Mouse (Mus musculus) small intestine, adult 2 months (tissue): ENCODE measurements around the gene Terb2. TPM values are rescaled to one million over a fixed set of nuclear protein-coding genes. Genes with fewer than 3 reads are reported as not detected.
A peak's percentile ranks its signal among the peaks of the same experiment; 100 is the strongest.

ENCODE experiments used
- H3K27ac ChIP-seq: fragments of 200-500 bp; 2 replicates; pipeline ENCODE4 v1.5.1; 2012; ENCODE audit warnings: low read depth, low read length, control low read depth, inconsistent platforms; ENCODE audit not compliant: insufficient read depth
- H3K27me3 ChIP-seq: fragments of 200-500 bp; 2 replicates; pipeline ENCODE4 v1.6.1; 2012; ENCODE audit warnings: mild to moderate bottlenecking, moderate library complexity, low read length, inconsistent platforms; ENCODE audit not compliant: control insufficient read depth, insufficient read depth
- H3K36me3 ChIP-seq: fragments of 200-500 bp; 2 replicates; pipeline ENCODE4 v1.6.1; 2012; ENCODE audit warnings: mild to moderate bottlenecking, low read length, control low read depth, inconsistent platforms; ENCODE audit not compliant: control insufficient read depth, insufficient read depth
- H3K4me1 ChIP-seq: fragments of 200-500 bp; 2 replicates; pipeline ENCODE4 v1.6.1; 2012; ENCODE audit warnings: low read length, inconsistent platforms, mixed read lengths; ENCODE audit not compliant: control insufficient read depth, insufficient read depth, insufficient read length
- H3K4me3 ChIP-seq: fragments of 200-500 bp; 2 replicates; pipeline ENCODE4 v1.5.1; 2012; ENCODE audit warnings: low read depth, mild to moderate bottlenecking, control low read depth, inconsistent platforms, low read length, moderate library complexity
- CTCF ChIP-seq: fragments of 200-500 bp; IDR thresholded peaks from 2 replicates; pipeline ENCODE4 v1.5.1; 2012; ENCODE audit warnings: low read depth, mild to moderate bottlenecking, control low read depth, inconsistent platforms, low read length, moderate library complexity, mixed read lengths; ENCODE audit not compliant: insufficient replicate concordance, insufficient read length; ENCODE audit errors: extremely low read depth
- POLR2A ChIP-seq: fragments of 200-500 bp; IDR thresholded peaks from 2 replicates; pipeline ENCODE4 v1.6.1; 2012; ENCODE audit warnings: low read depth, mild to moderate bottlenecking, control low read depth, inconsistent platforms, low read length, moderate library complexity
- WGBS: fragments of 180-500 bp; shearing (Covaris S2); methylation state at CpG from one replicate; pipeline ENCODE4 v1.1.7; 2018; 5-methylcytosine and 5-hydroxymethylcytosine counted together
- polyA plus RNA-seq: library from polyadenylated mRNA; depleted of rRNA; stranded (reverse); fragments of >200 nt; gene quantifications from 2 replicates; pipeline ENCODE4 v1.2.3, GENCODE M21; 2012

The Terb2 gene
- polyA plus RNA-seq, 1 experiment = not detected

GRCm38 (mm10) chr2:122180051-122180822 lies 5.8 kb upstream of the Terb2 start:
- no peaks in the 10 kb centered on the region for H3K27me3 ChIP-seq
- no peaks in the 10 kb centered on the region for H3K4me1 ChIP-seq
- no peak overlapping the region for H3K4me3 ChIP-seq
- H3K36me3 ChIP-seq = no peaks in the 10 kb centered on the region
- H3K27ac ChIP-seq = no peak overlapping the region
- TF ChIP-seq CTCF (no peak), POLR2A (no peak)
- 77% methylated on average over 8 of the region's 8 CpGs for WGBS

- whole genome bisulfite sequencing = 78% methylated on average over 4 of the region's 4 CpGs
- H3K27me3 ChIP-seq = no peaks in the 10 kb centered on the region
- H3K4me1 ChIP-seq = peaks cover 6% of the 10 kb centered on the region
- H3K4me3 ChIP-seq = no peak overlapping the region
- no peak overlapping the region for H3K27ac ChIP-seq
- H3K36me3 ChIP-seq = no peaks in the 10 kb centered on the region
- no peak for TF ChIP-seq POLR2A
These were observed 986 bp upstream of the Terb2 start for GRCm38 (mm10) chr2:122185086-122185485.

GRCm38 (mm10) chr2:122186751-122187150 lies 679 bp downstream of the Terb2 start:
- WGBS = 40% methylated on average over 3 of the region's 3 CpGs
- H3K27me3 ChIP-seq = no peaks in the 10 kb centered on the region
- TF ChIP-seq POLR2A (no peak), CTCF (no peak)
- no peak overlapping the region for H3K4me3 ChIP-seq
- H3K27ac ChIP-seq = no peak overlapping the region
- H3K4me1 ChIP-seq = peaks cover 6% of the 10 kb centered on the region
- H3K36me3 ChIP-seq = no peaks in the 10 kb centered on the region

- WGBS = 64% methylated on average over 3 of the region's 3 CpGs
- no peak overlapping the region for H3K4me3 ChIP-seq
- H3K27ac ChIP-seq = no peak overlapping the region
- H3K36me3 ChIP-seq = no peaks in the 10 kb centered on the region
- H3K27me3 ChIP-seq = no peaks in the 10 kb centered on the region
- H3K4me1 ChIP-seq = peaks cover 4% of the 10 kb centered on the region; the same call in 1 of the 2 replicates
- TF ChIP-seq CTCF (no peak), POLR2A (no peak)
These were observed 5.8 kb downstream of the Terb2 start for GRCm38 (mm10) chr2:122191849-122192248.

- no peak for TF ChIP-seq POLR2A
- 0 out of 2 replicates have a peak, but pooled peaks have one; percentile 12 for TF ChIP-seq CTCF
- peaks cover 4% of the 10 kb centered on the region; the same call in 1 of the 2 replicates for H3K4me1 ChIP-seq
- no peaks in the 10 kb centered on the region for H3K27me3 ChIP-seq
- WGBS = 39% methylated on average over 1 of the region's 1 CpGs
- H3K4me3 ChIP-seq = no peak overlapping the region
- no peaks in the 10 kb centered on the region for H3K36me3 ChIP-seq
- no peak overlapping the region for H3K27ac ChIP-seq
These were observed 8.4 kb downstream of the Terb2 start for GRCm38 (mm10) chr2:122194509-122194929.

- 71% methylated on average over 1 of the region's 1 CpGs for WGBS
- TF ChIP-seq CTCF = no peak
- TF ChIP-seq POLR2A = no peak
- Histone ChIP-seq H3K4me1 (peaks cover under 1% of the 10 kb centered on the region; the same call in 1 of the 2 replicates), H3K27ac (no peak overlapping the region), H3K27me3 (no peaks in the 10 kb centered on the region), H3K36me3 (no peaks in the 10 kb centered on the region), H3K4me3 (no peak overlapping the region)
These were observed 15.4 kb downstream of the Terb2 start for GRCm38 (mm10) chr2:122201501-122201900.

- Histone ChIP-seq H3K4me3 (no peak overlapping the region), H3K27ac (peak overlapping the region; percentile 99), H3K36me3 (no peaks in the 10 kb centered on the region), H3K4me1 (peaks cover 9% of the 10 kb centered on the region; the same call in 1 of the 2 replicates), H3K27me3 (no peaks in the 10 kb centered on the region)
- WGBS = 17% methylated on average over 2 of the region's 2 CpGs
- TF ChIP-seq CTCF (no peak), POLR2A (no peak)
These were observed 20.5 kb downstream of the Terb2 start for GRCm38 (mm10) chr2:122206440-122207107.
